Mouse (Mus musculus) bone marrow, adult 2 months (tissue): ENCODE results near the gene Rnase4.

Experiments
- CTCF ChIP-seq: fragments of 200-500 bp; IDR thresholded peaks from 2 replicates; pipeline ENCODE4 v1.5.1; 2011; ENCODE audit warnings: low read length, control low read depth; ENCODE audit not compliant: control insufficient read depth, insufficient read depth
- POLR2A ChIP-seq: fragments of 200-500 bp; IDR thresholded peaks from 2 replicates; pipeline ENCODE4 v1.6.1; 2011; ENCODE audit warnings: low read depth, mild to moderate bottlenecking, control low read depth, low read length, borderline replicate concordance; ENCODE audit not compliant: control insufficient read depth

- TF ChIP-seq POLR2A = no peak
- no peak for TF ChIP-seq CTCF
Observed at GRCm38 (mm10) chr14:51125684-51126083, 34.8 kb downstream of the Rnase4 start.
